Mouse (Mus musculus) CH12.LX (cell line): ENCODE results near the gene Hist1h2be. TPM values are rescaled to one million over a fixed set of nuclear protein-coding genes. Genes with fewer than 3 reads are reported as not detected.
A peak's percentile ranks its signal among the peaks of the same experiment; 100 is the strongest.

Experiments used
- DNase-seq: peaks from one replicate; pipeline ENCODE4 v3.0.0-alpha.2; 2013; ENCODE audit errors: extremely low read depth
- H3K27ac ChIP-seq: 2 replicates; pipeline ENCODE4 v1.5.1; 2012; ENCODE audit warnings: low read depth, mild to moderate bottlenecking, control low read depth, moderate library complexity; ENCODE audit not compliant: insufficient read depth
- H3K27me3 ChIP-seq: replicated peaks from 2 replicates; pipeline ENCODE3; 2012; ENCODE audit warnings: inconsistent platforms
- H3K36me3 ChIP-seq, 2 experiments: replicated peaks in 1 of 2; 2 replicates each; pipeline versions ENCODE3 to v1.6.1; 2012; ENCODE audit warnings: inconsistent platforms in 1 of 2, low read length in 1 of 2, mild to moderate bottlenecking in 1 of 2, mixed read lengths in 1 of 2, moderate library complexity in 1 of 2; ENCODE audit not compliant: control insufficient read depth in 1 of 2, insufficient read depth in 1 of 2
- H3K4me1 ChIP-seq, 2 experiments: 2 replicates each; pipeline ENCODE4 v1.6.1; 2012; ENCODE audit warnings: inconsistent platforms in 1 of 2, moderate library complexity in 1 of 2; ENCODE audit not compliant: insufficient read depth in 2 of 2, control insufficient read depth in 1 of 2
- H3K4me2 ChIP-seq: 2 replicates; pipeline ENCODE4 v1.6.1; 2012; ENCODE audit warnings: low read depth, mild to moderate bottlenecking, control low read depth; ENCODE audit not compliant: poor library complexity, insufficient read depth, severe bottlenecking
- H3K4me3 ChIP-seq, 3 experiments: fragments of 150-350 bp in 1 of 3; sonication (generic) in 1 of 3; replicated peaks in 1 of 3; 2 replicates each; pipeline versions ENCODE3 to v1.5.1; 2011 to 2012; ENCODE audit warnings: low read depth in 2 of 3, low read length in 2 of 3, mild to moderate bottlenecking in 2 of 3, moderate library complexity in 2 of 3, control low read depth in 1 of 3, improper control_type of control experiment in 1 of 3, inconsistent platforms in 1 of 3, mixed read lengths in 1 of 3; ENCODE audit not compliant: poor library complexity in 1 of 3
- H3K79me2 ChIP-seq: replicated peaks from 2 replicates; pipeline ENCODE4 v1.6.1; 2012; ENCODE audit warnings: mild to moderate bottlenecking, moderate library complexity; ENCODE audit not compliant: control insufficient read depth, poor library complexity, insufficient read depth, severe bottlenecking; ENCODE audit errors: extremely low read depth
- H3K9ac ChIP-seq: 2 replicates; pipeline ENCODE4 v1.6.1; 2012; ENCODE audit warnings: low read depth, mild to moderate bottlenecking, control low read depth, moderate library complexity; ENCODE audit not compliant: insufficient read depth
- H3K9me3 ChIP-seq: replicated peaks from 2 replicates; pipeline ENCODE3; 2012; ENCODE audit warnings: low read length, inconsistent platforms, mixed read lengths
- BHLHE40 ChIP-seq: IDR thresholded peaks from 2 replicates; pipeline ENCODE4 v1.6.1; 2011; ENCODE audit warnings: mild to moderate bottlenecking, low read depth, low read length, improper control_type of control experiment
- CHD1 ChIP-seq: IDR thresholded peaks from 2 replicates; pipeline ENCODE4 v1.6.1; 2012; ENCODE audit warnings: low read depth, low read length, improper control_type of control experiment, inconsistent platforms
- CHD2 ChIP-seq: IDR thresholded peaks from 2 replicates; pipeline ENCODE4 v1.6.1; 2011; ENCODE audit warnings: low read length, improper control_type of control experiment
- E2F4 ChIP-seq: IDR thresholded peaks from 2 replicates; pipeline ENCODE4 v1.6.1; 2011; ENCODE audit warnings: low read depth, low read length, improper control_type of control experiment; ENCODE audit not compliant: insufficient replicate concordance
- ELF1 ChIP-seq: IDR thresholded peaks from 2 replicates; pipeline ENCODE4 v1.6.1; 2014; ENCODE audit warnings: low read depth, mild to moderate bottlenecking, inconsistent platforms, low read length, improper control_type of control experiment
- EP300 ChIP-seq: IDR thresholded peaks from 2 replicates; pipeline ENCODE4 v1.6.1; 2011; ENCODE audit warnings: low read length, improper control_type of control experiment
- ETS1 ChIP-seq: conservative IDR thresholded peaks from 2 replicates; pipeline ENCODE4 v1.6.1; 2012; ENCODE audit warnings: low read depth, mild to moderate bottlenecking, inconsistent platforms, low read length, improper control_type of control experiment, moderate library complexity
- GABPA ChIP-seq: IDR thresholded peaks from 2 replicates; pipeline ENCODE4 v1.6.1; 2012; ENCODE audit warnings: low read depth, low read length, improper control_type of control experiment, inconsistent platforms; ENCODE audit not compliant: insufficient replicate concordance
- HCFC1 ChIP-seq: IDR thresholded peaks from 2 replicates; pipeline ENCODE4 v1.6.1; 2012; ENCODE audit warnings: low read depth, mild to moderate bottlenecking, inconsistent platforms, low read length, improper control_type of control experiment
- IRF4 ChIP-seq: IDR thresholded peaks from 2 replicates; pipeline ENCODE4 v1.6.1; 2014; ENCODE audit warnings: low read depth, mild to moderate bottlenecking, inconsistent platforms, low read length, improper control_type of control experiment
- JUN ChIP-seq: IDR thresholded peaks from 2 replicates; pipeline ENCODE4 v1.6.1; 2011; ENCODE audit warnings: low read depth, mild to moderate bottlenecking, low read length, improper control_type of control experiment, moderate library complexity; ENCODE audit not compliant: insufficient read depth
- JUND ChIP-seq: conservative IDR thresholded peaks from 2 replicates; pipeline ENCODE4 v1.6.1; 2011; ENCODE audit warnings: low read depth, low read length, improper control_type of control experiment
- KAT2A ChIP-seq: IDR thresholded peaks from 2 replicates; pipeline ENCODE4 v1.6.1; 2012; ENCODE audit warnings: low read length, improper control_type of control experiment, inconsistent platforms; ENCODE audit not compliant: insufficient replicate concordance
- MAX ChIP-seq: IDR thresholded peaks from 2 replicates; pipeline ENCODE4 v1.6.1; 2011; ENCODE audit warnings: low read length, improper control_type of control experiment
- MAZ ChIP-seq: IDR thresholded peaks from 2 replicates; pipeline ENCODE4 v1.6.1; 2012; ENCODE audit warnings: low read depth, mild to moderate bottlenecking, inconsistent platforms, low read length, improper control_type of control experiment, moderate library complexity
- MEF2A ChIP-seq: IDR thresholded peaks from 2 replicates; pipeline ENCODE4 v1.6.1; 2014; ENCODE audit warnings: low read depth, mild to moderate bottlenecking, inconsistent platforms, low read length, improper control_type of control experiment, borderline replicate concordance
- MYC ChIP-seq: IDR thresholded peaks from 2 replicates; pipeline ENCODE4 v1.6.1; 2011; ENCODE audit warnings: low read depth, mild to moderate bottlenecking, improper control_type of control experiment, low read length
- NELFE ChIP-seq: IDR thresholded peaks from 2 replicates; pipeline ENCODE4 v1.6.1; 2011; ENCODE audit warnings: low read depth, low read length, improper control_type of control experiment
- NRF1 ChIP-seq: IDR thresholded peaks from 2 replicates; pipeline ENCODE4 v1.6.1; 2014; ENCODE audit warnings: low read depth, mild to moderate bottlenecking, inconsistent platforms, low read length, improper control_type of control experiment, moderate library complexity
- PAX5 ChIP-seq: IDR thresholded peaks from 2 replicates; pipeline ENCODE4 v1.6.1; 2012; ENCODE audit warnings: low read length, inconsistent platforms, mixed read lengths
- RAD21 ChIP-seq: IDR thresholded peaks from 2 replicates; pipeline ENCODE4 v1.6.1; 2011; ENCODE audit warnings: low read depth, mild to moderate bottlenecking, low read length, improper control_type of control experiment, moderate library complexity
- RCOR1 ChIP-seq: conservative IDR thresholded peaks from 2 replicates; pipeline ENCODE4 v1.6.1; 2012; ENCODE audit warnings: low read depth, mild to moderate bottlenecking, inconsistent platforms, low read length, improper control_type of control experiment
- SIN3A ChIP-seq: IDR thresholded peaks from 2 replicates; pipeline ENCODE4 v1.6.1; 2012; ENCODE audit warnings: low read length, improper control_type of control experiment, inconsistent platforms
- SMC3 ChIP-seq: IDR thresholded peaks from 2 replicates; pipeline ENCODE4 v1.6.1; 2011; ENCODE audit warnings: low read depth, low read length, improper control_type of control experiment
- TBP ChIP-seq: conservative IDR thresholded peaks from 2 replicates; pipeline ENCODE4 v1.6.1; 2011; ENCODE audit warnings: low read depth, low read length, improper control_type of control experiment
- TCF12 ChIP-seq: IDR thresholded peaks from 2 replicates; pipeline ENCODE4 v1.6.1; 2014; ENCODE audit warnings: low read depth, mild to moderate bottlenecking, inconsistent platforms, low read length, improper control_type of control experiment
- USF1 ChIP-seq: IDR thresholded peaks from 2 replicates; pipeline ENCODE4 v1.6.1; 2014; ENCODE audit warnings: low read depth, mild to moderate bottlenecking, inconsistent platforms, low read length, improper control_type of control experiment
- USF2 ChIP-seq: conservative IDR thresholded peaks from 2 replicates; pipeline ENCODE4 v1.6.1; 2011; ENCODE audit warnings: low read depth, low read length, improper control_type of control experiment
- ZC3H11A ChIP-seq: IDR thresholded peaks from 2 replicates; pipeline ENCODE4 v1.6.1; 2012; ENCODE audit warnings: low read depth, mild to moderate bottlenecking, inconsistent platforms, low read length, improper control_type of control experiment
- ZKSCAN1 ChIP-seq: IDR thresholded peaks from 2 replicates; pipeline ENCODE4 v1.6.1; 2012; ENCODE audit warnings: low read depth, inconsistent platforms, low read length, improper control_type of control experiment, borderline replicate concordance
- ZMIZ1 ChIP-seq: IDR thresholded peaks from 2 replicates; pipeline ENCODE4 v1.6.1; 2012; ENCODE audit warnings: low read depth, mild to moderate bottlenecking, inconsistent platforms, low read length, improper control_type of control experiment
- ZNF384 ChIP-seq: IDR thresholded peaks from 2 replicates; pipeline ENCODE4 v1.6.1; 2012; ENCODE audit warnings: low read depth, low read length, improper control_type of control experiment, inconsistent platforms
- dilution Hi-C: fragments of 300-500 bp; cut with MboI; formaldehyde crosslinking; loops from 2 replicates; pipeline ENCODE4 v1.14.3; 2020; ENCODE audit warnings: low sequenced_read_pairs; ENCODE audit not compliant: extremely low pct_unique_long_range_greater_than_20kb, extremely low pct_ligation_motif_present
- in situ Hi-C: fragments of 300-500 bp; cut with MboI; formaldehyde crosslinking; loops from 3 replicates; pipeline ENCODE4 v1.14.3; 2019; ENCODE audit warnings: low sequenced_read_pairs, low pct_ligation_motif_present, low pct_unique_long_range_greater_than_20kb, mixed read lengths
- polyA plus RNA-seq: library from polyadenylated mRNA; unstranded; fragments of >175 nt; gene quantifications from 2 replicates; pipeline ENCODE4 v1.2.1, GENCODE M21; 2012; ENCODE audit warnings: low read depth; ENCODE audit not compliant: insufficient read length
- total RNA-seq, 2 experiments: library from RNA; depleted of rRNA; stranded (reverse); fragments of 300-350 nt in 1 of 2; fragments of >200 nt in 1 of 2; gene quantifications; 2 replicates each; pipeline ENCODE4 v1.2.3; 2012 to 2014

The Hist1h2be gene
- total and polyA plus RNA-seq, 3 experiments, result 0.70 to 282 (median 4.7) TPM

DNA sequence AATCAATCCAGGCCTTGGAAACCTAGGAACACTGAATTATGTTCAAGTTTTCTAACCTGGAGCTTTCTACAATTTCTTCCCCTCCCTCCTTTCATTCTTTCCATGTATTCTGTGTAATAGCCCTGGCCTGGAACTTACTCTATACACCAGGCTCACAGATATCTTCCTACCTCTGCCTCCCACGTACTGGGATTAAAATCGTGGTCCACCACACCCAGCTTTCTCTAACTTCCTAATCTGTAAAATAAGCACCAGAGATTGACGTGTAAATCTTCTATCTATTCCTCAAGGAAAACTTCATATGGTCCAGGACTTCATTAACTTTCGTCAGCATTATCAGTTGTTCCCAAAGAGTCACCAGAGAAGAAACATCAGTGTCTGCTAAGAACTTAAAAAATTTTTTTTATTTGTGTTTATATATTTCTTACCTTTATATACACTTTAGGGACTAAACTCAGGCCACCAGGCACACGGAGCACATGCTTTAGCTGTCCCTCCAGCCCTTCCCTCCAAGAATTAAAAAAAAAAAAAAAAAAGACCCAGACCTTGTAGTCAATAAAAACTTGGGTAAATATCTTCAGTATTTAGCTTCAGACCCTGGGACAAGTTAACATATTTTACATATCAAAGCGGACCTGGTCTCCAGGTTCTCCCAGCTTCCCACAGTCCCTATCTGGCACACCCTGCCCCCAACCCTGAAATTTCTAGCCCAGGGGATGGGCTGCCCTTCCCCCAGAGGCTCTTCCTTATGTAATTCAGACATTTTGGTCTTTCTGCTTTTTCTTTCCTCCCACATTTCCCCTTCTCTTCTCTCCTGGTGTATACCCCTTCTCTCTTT, 38.5 kb downstream of the Hist1h2be start (continued):
- TF ChIP-seq RCOR1, result peak; percentile 40; the same call in 1 of the 2 replicates
- no peak for TF ChIP-seq MAZ

DNA sequence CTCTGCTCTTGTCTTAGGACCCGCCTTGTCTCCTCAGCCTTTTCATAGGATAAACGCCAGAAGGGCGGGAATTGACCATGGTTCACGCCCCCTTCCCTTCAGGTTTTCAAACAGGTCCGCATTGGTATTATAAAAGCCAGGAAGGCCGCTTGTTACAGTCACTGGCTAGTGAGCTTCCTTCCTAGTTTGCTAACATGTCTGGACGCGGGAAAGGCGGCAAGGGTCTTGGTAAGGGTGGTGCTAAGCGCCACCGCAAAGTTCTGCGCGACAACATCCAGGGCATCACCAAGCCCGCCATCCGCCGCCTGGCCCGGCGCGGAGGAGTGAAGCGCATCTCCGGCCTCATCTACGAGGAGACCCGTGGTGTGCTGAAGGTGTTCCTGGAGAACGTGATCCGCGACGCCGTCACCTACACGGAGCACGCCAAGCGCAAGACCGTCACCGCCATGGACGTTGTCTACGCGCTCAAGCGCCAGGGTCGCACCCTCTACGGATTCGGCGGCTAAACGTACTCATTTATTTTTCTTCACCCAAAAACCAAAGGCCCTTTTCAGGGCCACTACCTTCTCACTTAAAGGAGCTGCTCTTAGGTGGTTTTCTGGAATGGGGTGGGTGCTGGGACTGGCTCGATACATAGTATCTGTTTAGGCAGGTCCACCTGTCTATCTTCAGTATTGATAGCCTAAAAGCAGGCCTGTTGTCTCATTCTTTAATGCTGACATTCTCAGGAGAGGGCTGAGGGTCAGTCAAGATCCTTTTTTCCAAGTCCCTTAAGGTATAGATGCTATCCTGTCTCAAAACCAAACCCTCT, 39.3 kb downstream of the Hist1h2be start, which contains the start of gene Hist1h4d:
Gene Hist1h4d, plus strand, starts transcription at position 191 of the 811 bp plus-strand sequence.
- dilution Hi-C loops (no loop called here), in situ Hi-C loops (no loop called here)
- peak within 1 kb of the TSS; percentile 69 for H3K4me2 ChIP-seq
- no peaks in the 10 kb centered on the region for H3K79me2 ChIP-seq
- H3K36me3 ChIP-seq, result no peaks in the 10 kb centered on the region
- H3K27me3 ChIP-seq, result no peaks in the 10 kb centered on the region
- peaks cover 3 to 40% of the 10 kb centered on the region in 2 experiments for H3K4me1 ChIP-seq
- DNase-seq, result peak; percentile 97
- peak within 1 kb of the TSS; percentile 35 to 65 (median 39) for H3K4me3 ChIP-seq
- H3K9me3 ChIP-seq, result no peaks in the 10 kb centered on the region
- H3K27ac ChIP-seq, result peak within 1 kb of the TSS; percentile 92
- H3K9ac ChIP-seq, result peak within 1 kb of the TSS; percentile 43
- TF ChIP-seq NELFE (peak; percentile 100), ZNF384 (no peak), MYC (no peak), JUND (no peak), TCF12 (peak; percentile 96), ZKSCAN1 (no peak), ELF1 (peak; percentile 52), SMC3 (no peak; the same call in 1 of the 2 replicates), GABPA (peak; percentile 6; the same call in 1 of the 2 replicates), CHD1 (peak; percentile 83), SIN3A (peak; percentile 92; the same call in 1 of the 2 replicates), RAD21 (no peak), TBP (peak; percentile 99), ETS1 (0 out of 2 replicates have a peak, but pooled peaks have one; percentile 19), USF2 (peak; percentile 44; the same call in 1 of the 2 replicates), KAT2A (0 out of 2 replicates have a peak, but pooled peaks have one; percentile 42), MAX (peak; percentile 33; the same call in 1 of the 2 replicates), NRF1 (peak; percentile 35), ZMIZ1 (peak; percentile 100), PAX5 (no peak), JUN (no peak), BHLHE40 (peak; percentile 56), EP300 (no peak), IRF4 (peak; percentile 70), USF1 (no peak), RCOR1 (peak; percentile 95), E2F4 (peak; percentile 99), HCFC1 (peak; percentile 85), MEF2A (peak; percentile 74; the same call in 1 of the 2 replicates), MAZ (0 out of 2 replicates have a peak, but pooled peaks have one; percentile 66), ZC3H11A (no peak), CHD2 (no peak; the same call in 1 of the 2 replicates)
